Mouse (Mus musculus) kidney, postnatal 25 days (tissue): ENCODE data around the gene Slc36a3.
"Not testable (repeated sequence)": the region's sequence is repeated elsewhere in the genome, so short reads cannot be mapped to it uniquely, and the experiment has no call there.

Source experiments
- DNase-seq, 2 experiments: peaks; one replicate each; pipeline ENCODE4 v3.0.0; 2021; ENCODE audit warnings: mixed read lengths in 2 of 2

Slc36a3 gene

GRCm38 (mm10) chr11:55141502-55141901 is 10.0 kb downstream of the Slc36a3 start:
- DNase-seq: no peak

DNA sequence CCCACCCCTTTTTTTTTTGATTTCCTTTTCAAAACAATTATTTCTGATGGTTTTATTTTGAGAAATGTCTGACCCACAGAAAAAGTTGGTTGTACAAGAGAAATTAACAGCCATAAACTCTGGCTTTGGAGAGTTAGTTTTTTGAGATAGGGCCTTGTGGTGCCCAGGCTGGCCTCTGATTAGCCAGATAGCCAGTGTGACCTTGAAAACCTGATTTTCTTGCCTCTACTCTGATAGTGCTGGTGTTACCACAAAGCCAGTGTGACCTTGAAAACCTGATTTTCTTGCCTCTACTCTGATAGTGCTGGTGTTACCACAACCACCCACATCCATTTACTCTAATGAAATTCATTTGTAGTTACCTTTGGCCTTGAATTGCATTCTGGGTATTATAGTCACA is 13.9 kb downstream of the Slc36a3 start:
- DNase-seq: no peak

- no peak for DNase-seq
Measured at GRCm38 (mm10) chr11:55136770-55137547, 14.5 kb downstream of the Slc36a3 start.

- DNase-seq: no peak
Measured at GRCm38 (mm10) chr11:55134871-55135270, 16.6 kb downstream of the Slc36a3 start.

GRCm38 (mm10) chr11:55134407-55134806 is 17.1 kb downstream of the Slc36a3 start:
- no peak for DNase-seq

- no peak for DNase-seq
Measured at GRCm38 (mm10) chr11:55133204-55133603, 18.3 kb downstream of the Slc36a3 start.

DNA sequence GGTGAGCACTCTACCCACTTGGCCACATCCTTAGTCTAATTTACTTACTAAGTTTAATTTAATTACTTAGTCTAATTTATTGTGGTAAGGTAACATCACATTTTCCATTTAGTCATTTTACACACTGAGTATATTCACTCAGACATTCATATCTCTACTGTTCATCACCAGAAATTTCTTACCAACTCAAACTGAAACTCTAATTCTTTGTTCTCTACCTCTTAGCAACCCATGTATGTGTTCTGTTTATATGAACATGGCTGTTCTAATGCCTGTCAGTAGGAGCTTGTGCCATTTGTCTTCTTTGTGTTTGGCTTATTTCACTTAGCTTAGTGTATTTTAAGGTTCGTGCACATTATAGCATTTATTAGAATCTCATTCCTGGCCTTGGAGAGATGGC is 19.6 kb downstream of the Slc36a3 start:
- DNase-seq: no peak

DNA sequence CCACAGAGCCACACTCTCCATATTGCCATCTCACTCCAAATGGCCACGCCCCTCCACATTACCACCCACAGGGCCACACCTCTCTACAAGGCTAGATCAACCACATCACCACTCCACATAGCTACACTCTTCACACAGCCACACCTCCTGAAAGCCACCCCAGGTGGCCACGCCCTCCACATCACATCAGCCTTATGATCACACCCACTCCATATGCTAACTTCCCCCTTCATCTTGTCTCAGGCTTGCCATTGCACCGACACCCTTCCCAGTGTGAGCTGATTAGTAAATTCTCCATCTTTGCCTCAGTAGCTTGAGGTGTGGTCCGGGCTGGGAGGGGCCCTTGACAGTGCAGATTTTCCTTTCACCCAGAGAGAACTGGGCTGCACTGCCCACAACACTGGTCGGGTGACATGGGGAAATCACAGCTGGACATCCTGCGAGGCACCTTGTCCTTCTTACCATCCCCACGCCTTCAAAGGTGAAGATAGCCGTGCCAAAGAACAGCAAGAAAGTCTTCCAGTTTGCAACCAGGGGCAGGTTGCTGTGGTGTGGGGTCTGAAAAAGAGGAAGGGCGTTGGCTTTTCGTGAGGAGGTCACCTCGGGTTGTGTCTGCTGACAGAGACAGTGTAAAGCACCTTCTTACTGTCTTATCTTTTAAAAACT is 20.3 kb downstream of the Slc36a3 start:
- no peak for DNase-seq

- no peak for DNase-seq
Measured at GRCm38 (mm10) chr11:55128411-55128810, 23.1 kb downstream of the Slc36a3 start.

DNA sequence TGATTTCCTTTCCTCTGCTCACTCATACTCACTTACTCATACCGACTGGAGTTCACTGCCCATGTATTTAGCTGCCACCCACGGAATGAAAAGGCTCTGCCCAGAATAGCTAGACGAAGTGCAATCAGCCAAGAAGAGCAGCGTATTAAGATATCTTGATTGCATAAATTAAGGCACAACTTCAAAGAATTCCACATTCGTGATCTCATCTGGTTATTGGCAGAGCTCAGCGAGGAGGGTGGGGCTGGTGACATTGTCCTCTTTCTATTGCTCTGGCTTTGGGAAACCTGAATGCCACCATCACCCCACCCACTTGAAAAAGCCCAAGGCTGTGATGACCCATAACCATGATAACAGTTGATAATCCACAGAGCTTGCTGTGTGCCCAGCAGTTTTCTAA is 23.6 kb downstream of the Slc36a3 start:
- no peak for DNase-seq

DNA sequence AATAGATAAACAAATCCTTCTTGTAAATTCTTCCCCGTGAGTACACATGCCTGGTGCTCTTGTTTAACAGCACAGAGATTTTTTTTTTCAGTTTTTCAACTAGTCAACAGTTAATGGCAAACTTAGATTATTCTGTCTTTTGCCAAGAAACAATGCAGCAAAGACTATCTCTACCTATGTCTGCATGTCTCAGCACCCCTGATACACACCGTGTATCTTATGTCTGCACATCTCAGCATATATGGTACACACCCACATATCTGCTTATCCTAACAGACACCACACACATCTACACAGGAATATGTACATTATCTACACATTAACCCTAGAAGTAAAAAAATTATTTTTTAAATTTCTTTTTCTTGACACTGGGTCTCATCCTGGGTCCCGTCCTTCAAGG is 24.8 kb downstream of the Slc36a3 start:
- no peak for DNase-seq

GRCm38 (mm10) chr11:55121430-55121829 is 30.1 kb downstream of the Slc36a3 start:
- DNase-seq: no peak

GRCm38 (mm10) chr11:55120821-55121271 is 30.7 kb downstream of the Slc36a3 start:
- DNase-seq: no peak

DNA sequence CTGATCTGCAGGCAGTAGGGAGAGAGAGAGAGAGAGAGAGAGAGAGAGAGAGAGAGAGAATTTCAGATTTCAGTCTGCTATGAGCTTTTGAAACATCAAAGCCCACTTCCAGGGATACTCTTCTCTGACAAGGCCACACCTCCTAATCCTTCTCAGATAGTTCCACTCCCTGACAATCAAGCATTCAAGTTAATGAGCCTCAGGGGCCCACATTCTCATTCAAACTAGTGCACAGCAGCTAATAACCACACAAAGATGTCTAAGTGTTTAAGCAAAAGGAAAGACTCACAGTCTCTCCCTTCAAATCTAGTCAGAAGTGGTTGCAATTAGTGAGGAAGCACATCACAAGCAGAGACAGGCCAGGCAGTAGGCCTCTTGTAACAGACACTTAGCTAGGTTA is 31.2 kb downstream of the Slc36a3 start:
- DNase-seq: no peak

DNA sequence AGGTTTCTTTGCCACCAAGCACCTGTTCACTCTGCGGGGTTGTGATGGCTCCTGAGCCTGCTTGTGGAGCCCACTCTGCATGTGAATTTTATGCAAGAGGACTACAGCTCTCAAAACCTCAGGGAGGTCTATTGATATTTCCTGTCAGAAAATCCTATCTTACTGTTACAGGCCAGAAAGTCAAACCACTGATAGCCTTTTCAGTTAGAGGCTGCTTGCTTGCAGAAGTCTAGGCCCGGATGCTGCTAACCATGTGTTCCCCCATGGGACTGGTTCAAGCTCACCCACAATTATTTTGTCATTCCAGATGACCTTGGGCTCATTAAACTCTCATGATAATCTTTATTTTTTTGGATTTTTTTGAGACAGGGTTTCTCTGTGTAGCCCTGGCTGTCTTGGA is 34.5 kb downstream of the Slc36a3 start:
- no peak for DNase-seq

- no peak for DNase-seq
Measured at GRCm38 (mm10) chr11:55116004-55116403, 35.5 kb downstream of the Slc36a3 start.

GRCm38 (mm10) chr11:55114291-55114690 is 37.2 kb downstream of the Slc36a3 start:
- no peak for DNase-seq

DNA sequence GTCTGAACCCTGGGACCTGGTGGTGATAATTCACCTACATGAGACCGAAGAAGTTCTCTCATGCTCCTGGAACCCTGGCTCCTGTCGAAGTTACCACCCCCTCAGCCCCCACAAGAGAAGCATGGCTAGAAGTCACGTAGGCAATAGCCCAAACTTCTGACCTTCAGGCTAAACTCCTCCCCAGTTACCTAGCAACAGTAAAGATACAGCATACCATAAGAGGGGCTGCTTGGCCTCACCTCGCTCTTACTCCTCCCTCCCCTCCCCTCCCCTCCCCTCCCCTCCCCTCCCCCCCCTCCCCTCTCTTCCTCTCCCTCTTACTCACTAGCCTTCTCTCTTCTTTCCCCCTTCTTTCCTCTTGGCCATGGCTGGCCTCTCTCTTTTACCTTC is 37.7 kb downstream of the Slc36a3 start:
- DNase-seq: not testable (repeated sequence)

DNA sequence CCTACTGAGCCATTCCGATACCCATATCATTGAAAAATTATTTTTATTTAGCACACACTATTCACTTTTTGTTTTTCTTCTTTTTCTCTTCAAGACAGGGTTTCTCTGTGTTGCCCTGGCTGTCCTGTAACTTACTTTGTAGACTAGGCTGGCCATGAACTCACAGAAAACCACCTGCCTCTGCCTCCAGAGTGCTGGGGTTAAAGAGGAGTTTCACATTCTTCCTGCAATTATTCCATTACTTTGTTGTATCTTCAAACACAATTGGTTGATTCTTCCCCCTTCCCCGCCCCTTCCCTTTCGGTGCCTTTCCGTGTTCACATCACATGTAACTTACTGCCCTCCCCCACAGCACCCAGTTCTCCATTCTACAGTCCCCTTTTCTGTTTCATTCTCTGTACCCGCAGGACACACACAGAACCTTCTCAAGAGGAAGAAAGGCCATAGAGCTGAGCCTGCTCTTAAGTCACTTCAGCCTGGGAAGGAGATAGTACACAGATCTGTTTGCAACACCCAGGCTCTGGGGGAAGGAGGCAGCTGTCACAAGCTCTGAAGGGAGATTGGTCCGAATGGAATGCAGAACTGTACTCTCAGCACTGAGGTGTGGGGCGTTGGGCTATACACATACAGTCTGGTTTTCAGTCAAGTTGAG is 38.2 kb downstream of the Slc36a3 start:
- no peak for DNase-seq

DNA sequence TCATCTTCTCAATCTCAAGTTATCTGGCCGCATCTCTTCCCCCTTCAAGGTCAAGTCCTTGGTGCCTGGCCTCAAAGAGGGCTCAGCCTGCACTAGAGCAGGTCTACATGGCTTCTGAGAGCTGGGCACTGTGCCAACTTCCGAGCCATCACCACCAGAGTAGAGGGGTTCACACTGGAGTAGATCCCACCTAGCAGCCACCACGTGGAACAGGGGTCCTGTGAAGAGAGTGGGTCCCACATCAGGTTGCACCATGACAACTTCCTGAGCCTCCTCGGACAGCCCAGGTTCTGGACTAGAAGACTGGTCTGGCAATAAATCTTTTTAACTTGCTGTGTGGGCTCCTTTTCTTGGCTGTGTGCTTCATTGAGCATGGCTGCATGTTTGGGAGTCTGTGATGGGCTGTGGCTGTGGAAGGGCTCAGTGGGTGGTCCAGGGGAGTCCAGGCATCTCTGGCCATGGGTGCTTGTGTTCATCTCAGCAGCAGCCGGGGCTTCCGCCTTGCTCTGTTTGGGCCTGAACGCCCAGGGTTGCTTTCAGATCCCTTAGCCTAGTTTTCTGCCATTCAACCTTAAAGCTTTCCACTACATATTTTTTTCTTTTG is 40.8 kb downstream of the Slc36a3 start:
- no peak for DNase-seq

- DNase-seq: no peak
Measured at GRCm38 (mm10) chr11:55109521-55110300, 41.8 kb downstream of the Slc36a3 start.

DNA sequence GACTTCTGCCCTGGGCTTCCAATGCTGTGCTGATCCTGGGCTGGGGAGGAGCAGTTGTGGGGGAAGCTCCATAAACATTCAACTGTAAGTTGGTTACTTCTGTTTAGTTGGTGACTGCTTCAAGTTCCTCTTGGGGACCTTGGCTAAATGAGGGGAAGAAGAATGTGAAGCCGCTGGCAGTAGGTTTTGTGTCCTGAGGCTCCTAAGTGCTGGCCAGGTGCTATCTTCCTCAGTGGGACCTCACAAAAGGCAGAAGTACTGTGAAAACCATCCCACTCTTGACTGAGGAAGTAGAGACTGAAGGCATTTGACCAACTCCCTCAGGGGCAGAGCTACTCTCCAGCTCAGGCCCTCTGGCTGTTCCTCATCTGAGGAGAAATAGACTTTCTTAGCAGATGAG is 44.9 kb downstream of the Slc36a3 start:
- DNase-seq: no peak

DNA sequence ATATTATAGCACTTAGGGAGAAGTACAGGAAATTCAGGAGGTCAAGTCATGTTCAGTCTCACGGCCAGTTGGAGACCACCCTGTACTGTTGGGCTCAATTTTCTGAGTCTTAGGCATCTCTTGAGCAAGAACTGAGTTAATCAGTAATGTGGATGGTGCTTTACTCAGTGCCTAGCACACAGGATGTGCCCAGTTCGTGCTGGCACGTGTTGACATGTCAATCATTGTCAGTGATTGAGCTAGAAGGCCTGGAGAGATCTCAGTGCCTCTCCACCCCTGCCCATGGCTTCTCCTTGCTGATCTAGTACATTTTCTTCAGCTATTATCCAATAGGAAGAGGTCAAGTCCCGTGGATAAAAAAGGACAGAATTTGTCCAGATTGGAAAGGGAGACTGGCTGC is 46.1 kb downstream of the Slc36a3 start:
- DNase-seq: peak; percentile 88 to 92
